Mouse (Mus musculus): ENCODE measurements around the gene Awat1. TPM values are rescaled to one million over a fixed set of nuclear protein-coding genes. Genes with fewer than 3 reads are reported as not detected.

Awat1 gene
- polyA plus RNA-seq, 1 experiment = not detected

DNA sequence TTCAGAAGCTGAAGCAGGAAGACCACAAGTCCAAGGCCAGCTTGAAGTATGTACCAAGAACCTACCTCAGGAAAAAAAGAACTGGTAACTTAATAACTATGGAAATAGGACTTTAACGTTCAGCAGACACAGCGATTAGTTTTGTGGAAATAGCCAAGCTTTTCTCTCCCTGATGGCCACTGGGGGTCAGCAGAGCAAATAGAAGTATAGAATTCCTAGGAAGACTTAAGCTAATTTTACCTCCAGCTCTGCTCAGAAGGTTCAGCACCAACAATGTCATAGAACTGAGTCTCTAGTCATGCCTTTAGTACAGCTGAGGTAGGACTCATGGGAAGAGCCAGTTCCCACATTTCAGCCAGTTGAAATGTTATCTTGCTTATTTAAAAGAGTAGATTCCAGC lies 49.3 kb downstream of the Awat1 start:
- no peak overlapping the region for H3K27ac ChIP-seq (ENCODE audit: control insufficient read depth, insufficient read depth, low read depth, low read length, poor library complexity)
- H3K4me1 ChIP-seq (ENCODE audit: control insufficient read depth, insufficient read depth, low read length) = no peaks in the 10 kb centered on the region
- TF ChIP-seq CTCF (IDR thresholded peaks at IDR 0.05; ENCODE audit: control insufficient read depth, insufficient read depth, low read length) (no peak), POLR2A (IDR thresholded peaks at IDR 0.05; ENCODE audit: borderline replicate concordance, control insufficient read depth, low read depth, low read length) (no peak)
- H3K4me3 ChIP-seq (replicated peaks; ENCODE audit: control insufficient read depth, low read depth, low read length) = no peak overlapping the region
- 76% methylated on average over 2 of the region's 2 CpGs for WGBS

DNA sequence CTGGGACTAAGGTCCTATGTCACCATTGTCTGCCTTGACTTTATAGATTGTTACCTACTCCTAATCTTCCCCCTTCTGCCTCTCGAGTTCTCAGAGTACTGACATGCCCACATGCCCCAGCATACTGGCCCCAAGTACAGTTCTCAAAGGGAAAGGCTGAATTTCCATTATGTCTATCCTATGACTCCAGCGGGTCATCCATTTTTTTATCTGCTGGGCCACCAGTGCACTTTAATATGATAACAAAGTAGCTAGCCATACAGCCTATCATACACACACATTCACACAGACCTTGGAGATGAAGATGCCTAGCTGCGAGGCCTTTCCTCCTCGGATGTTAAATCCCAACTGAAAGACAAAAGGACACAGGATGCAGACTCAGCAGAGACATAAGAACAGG lies 52.2 kb downstream of the Awat1 start:
- no peak overlapping the region for H3K27ac ChIP-seq (ENCODE audit: control insufficient read depth, insufficient read depth, low read depth, low read length, poor library complexity)

DNA sequence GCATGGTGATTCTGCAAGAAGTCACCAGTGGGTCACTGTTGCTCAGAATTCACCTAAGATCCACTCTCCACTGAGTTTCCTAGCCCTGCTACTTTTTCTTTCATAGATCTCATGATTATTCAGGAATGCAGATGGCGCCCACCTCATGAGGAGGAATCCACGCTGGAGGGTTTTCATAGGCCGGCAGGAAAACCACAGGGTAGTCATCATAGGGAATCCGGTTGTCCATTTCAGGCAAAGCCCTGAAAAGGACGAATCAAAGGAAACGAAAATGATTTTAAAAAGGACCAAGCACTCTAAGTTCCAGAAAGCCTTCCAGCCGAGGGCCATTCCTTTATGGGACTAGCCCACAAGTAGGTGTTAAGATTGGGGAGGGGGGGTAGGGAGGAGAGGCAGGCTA lies 53.1 kb downstream of the Awat1 start:
- WGBS = 18% methylated on average over 7 of the region's 7 CpGs
- H3K4me3 ChIP-seq (replicated peaks; ENCODE audit: control insufficient read depth, low read depth, low read length) = peak overlapping the region; percentile 34
- H3K4me1 ChIP-seq (ENCODE audit: control insufficient read depth, insufficient read depth, low read length) = no peaks in the 10 kb centered on the region
- H3K27ac ChIP-seq (ENCODE audit: control insufficient read depth, insufficient read depth, low read depth, low read length, poor library complexity) = no peak overlapping the region
- TF ChIP-seq POLR2A (IDR thresholded peaks at IDR 0.05; ENCODE audit: borderline replicate concordance, control insufficient read depth, low read depth, low read length) (no peak), CTCF (IDR thresholded peaks at IDR 0.05; ENCODE audit: control insufficient read depth, insufficient read depth, low read length) (no peak)

More for the DNA sequence above, 52.2 kb downstream of the Awat1 start:
- H3K4me1 ChIP-seq (ENCODE audit: control insufficient read depth, insufficient read depth, low read length) = no peaks in the 10 kb centered on the region
- no peak overlapping the region for H3K4me3 ChIP-seq (replicated peaks; ENCODE audit: control insufficient read depth, low read depth, low read length)
- WGBS = 69% methylated on average over 4 of the region's 4 CpGs
- TF ChIP-seq CTCF (IDR thresholded peaks at IDR 0.05; ENCODE audit: control insufficient read depth, insufficient read depth, low read length) = no peak
- no peak for TF ChIP-seq POLR2A (IDR thresholded peaks at IDR 0.05; ENCODE audit: borderline replicate concordance, control insufficient read depth, low read depth, low read length)

DNA sequence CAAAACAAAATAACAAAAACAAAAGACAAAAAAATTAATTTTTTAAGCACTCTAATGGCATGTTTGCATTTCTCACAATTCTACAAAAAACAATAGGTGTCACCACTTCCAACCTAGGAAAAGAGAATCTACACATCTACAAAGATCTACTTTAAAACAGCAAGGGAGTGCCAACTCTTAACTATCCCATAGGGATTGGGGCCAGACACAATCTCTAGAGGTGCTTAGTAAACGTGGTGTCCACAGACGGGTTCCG lies 53.4 kb downstream of the Awat1 start, which contains the start of gene Kif4:
TSS of gene Kif4 (plus strand) at position 192 of the 256 bp plus-strand sequence.
- TF ChIP-seq POLR2A (IDR thresholded peaks at IDR 0.05; ENCODE audit: borderline replicate concordance, control insufficient read depth, low read depth, low read length) (no peak), CTCF (IDR thresholded peaks at IDR 0.05; ENCODE audit: control insufficient read depth, insufficient read depth, low read length) (no peak)

DNA sequence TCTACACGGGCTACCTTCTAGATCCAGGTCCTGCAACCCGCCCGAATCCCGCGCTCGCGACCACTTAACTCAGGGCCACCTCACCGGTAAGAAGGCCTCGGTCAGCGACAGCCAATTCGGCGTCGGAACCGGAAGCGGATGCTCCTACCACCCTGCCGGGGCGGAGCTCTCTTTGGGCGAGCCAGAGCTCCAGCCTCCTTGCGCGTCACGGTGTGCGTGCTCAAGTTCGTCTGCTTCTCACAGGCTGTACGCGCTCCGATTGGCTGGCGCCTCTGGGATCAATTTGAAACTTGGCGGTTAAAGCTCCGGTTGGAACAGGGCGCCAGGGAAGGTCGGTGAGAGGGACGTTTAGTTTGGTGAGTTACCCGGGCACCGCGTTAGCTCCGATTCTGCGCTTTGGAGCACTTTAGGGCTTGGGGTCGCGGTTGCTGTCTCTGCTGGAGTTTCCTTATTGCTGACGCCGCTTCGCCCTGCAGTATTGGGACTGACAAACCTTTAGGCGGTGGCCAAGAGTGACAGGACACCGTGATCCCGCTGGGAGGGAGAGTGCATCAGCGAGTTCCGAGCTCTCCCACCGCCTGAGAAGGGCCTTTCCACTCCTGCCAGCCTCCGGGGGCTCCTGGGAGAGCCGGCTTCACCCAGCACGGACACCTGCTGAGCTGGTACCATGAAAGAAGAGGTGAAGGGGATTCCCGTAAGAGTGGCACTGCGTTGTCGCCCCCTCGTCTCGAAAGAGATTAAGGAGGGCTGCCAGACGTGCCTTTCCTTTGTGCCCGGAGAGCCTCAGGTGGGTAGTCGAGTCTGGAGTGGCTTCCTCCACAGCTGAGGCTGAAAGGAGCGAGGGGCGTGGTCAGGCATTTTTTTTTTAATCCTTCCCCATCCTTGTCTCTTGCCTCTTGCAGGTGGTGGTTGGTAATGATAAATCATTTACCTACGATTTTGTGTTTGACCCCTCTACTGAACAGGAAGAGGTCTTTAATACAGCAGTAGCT lies 54.0 kb downstream of the Awat1 start, which contains the start of gene Pdzd11:
TSS of gene Pdzd11 (minus strand) at position 767 of the 992 bp plus-strand sequence.
- 13% methylated on average over 62 of the region's 62 CpGs for WGBS
- Histone ChIP-seq H3K4me1 (ENCODE audit: control insufficient read depth, insufficient read depth, low read length) (no peaks in the 10 kb centered on the region), H3K27ac (ENCODE audit: control insufficient read depth, insufficient read depth, low read depth, low read length, poor library complexity) (peak within 1 kb of the TSS; percentile 77), H3K4me3 (replicated peaks; ENCODE audit: control insufficient read depth, low read depth, low read length) (peak within 1 kb of the TSS; percentile 92)
- no peak for TF ChIP-seq CTCF (IDR thresholded peaks at IDR 0.05; ENCODE audit: control insufficient read depth, insufficient read depth, low read length)
- TF ChIP-seq POLR2A (IDR thresholded peaks at IDR 0.05; ENCODE audit: borderline replicate concordance, control insufficient read depth, low read depth, low read length) = peak; percentile 74; the same call in 1 of the 2 replicates

More for the DNA sequence above, 53.4 kb downstream of the Awat1 start, which contains the start of gene Kif4:
- Histone ChIP-seq H3K4me3 (replicated peaks; ENCODE audit: control insufficient read depth, low read depth, low read length) (peak within 1 kb of the TSS; percentile 92), H3K27ac (ENCODE audit: control insufficient read depth, insufficient read depth, low read depth, low read length, poor library complexity) (peak within 1 kb of the TSS; percentile 77), H3K4me1 (ENCODE audit: control insufficient read depth, insufficient read depth, low read length) (no peaks in the 10 kb centered on the region)
- WGBS = 16% methylated on average over 3 of the region's 3 CpGs

Other genes starting within 250 kb of the Awat1 start
- gene Otud6a, start 143.2 kb upstream of the Awat1 start, polyA plus RNA-seq (2011; ENCODE audit: insufficient read depth, insufficient read length, low replicate concordance, missing spikeins) = not detected in 2 replicates
- 0.80 TPM in 1 of 2 replicates, not detected in the other for gene Awat2, start 129.5 kb upstream of the Awat1 start, polyA plus RNA-seq (2011; ENCODE audit: insufficient read depth, insufficient read length, low replicate concordance, missing spikeins)
- 22.9 and 30.1 TPM in 2 replicates for gene Igbp1, start 78.0 kb upstream of the Awat1 start, polyA plus RNA-seq (2011; ENCODE audit: insufficient read depth, insufficient read length, low replicate concordance, missing spikeins)
- gene Dgat2l6, start 47.4 kb upstream of the Awat1 start, polyA plus RNA-seq (2011; ENCODE audit: insufficient read depth, insufficient read length, low replicate concordance, missing spikeins) = not detected in 2 replicates
- not detected in 2 replicates for gene P2ry4, start 22.6 kb downstream of the Awat1 start, polyA plus RNA-seq (2011; ENCODE audit: insufficient read depth, insufficient read length, low replicate concordance, missing spikeins)
- not detected in 2 replicates for gene Arr3, start 33.2 kb downstream of the Awat1 start, polyA plus RNA-seq (2011; ENCODE audit: insufficient read depth, insufficient read length, low replicate concordance, missing spikeins)
- gene Kif4, start 53.5 kb downstream of the Awat1 start, polyA plus RNA-seq (2011; ENCODE audit: insufficient read depth, insufficient read length, low replicate concordance, missing spikeins) = 15.3 and 23.7 TPM in 2 replicates
- gene Pdzd11, start 54.3 kb downstream of the Awat1 start, polyA plus RNA-seq (2011; ENCODE audit: insufficient read depth, insufficient read length, low replicate concordance, missing spikeins) = 18.2 and 18.9 TPM in 2 replicates
- gene Gdpd2, start 157.6 kb downstream of the Awat1 start, polyA plus RNA-seq (2011; ENCODE audit: insufficient read depth, insufficient read length, low replicate concordance, missing spikeins) = 55.8 and 76.7 TPM in 2 replicates
- 3.2 and 4.1 TPM in 2 replicates for gene Dlg3, start 195.5 kb downstream of the Awat1 start, polyA plus RNA-seq (2011; ENCODE audit: insufficient read depth, insufficient read length, low replicate concordance, missing spikeins)

All from bone marrow, adult 2 months (tissue).